Mouse (Mus musculus) forebrain, embryonic 13.5 days (tissue): ENCODE measurements around the gene Rint1. TPM values are rescaled to one million over a fixed set of nuclear protein-coding genes. Genes with fewer than 3 reads are reported as not detected.
A peak's percentile ranks its signal among the peaks of the same experiment; 100 is the strongest.

Experiments
- ATAC-seq: fragments of 200-750 bp; cut with Nextera tagmentation; 2 replicates; pipeline ENCODE4 v1.8.0; 2017
- H3K27ac ChIP-seq: fragments of 300-500 bp; sonication (generic); 2 replicates; pipeline ENCODE4 v1.5.1; 2015; ENCODE audit warnings: inconsistent platforms, mild to moderate bottlenecking, moderate library complexity
- H3K27me3 ChIP-seq: fragments of 300-500 bp; sonication (generic); 2 replicates; pipeline ENCODE4 v1.6.1; 2015; ENCODE audit warnings: mild to moderate bottlenecking, inconsistent platforms
- H3K36me3 ChIP-seq: fragments of 300-500 bp; sonication (generic); 2 replicates; pipeline ENCODE4 v1.6.1; 2015; ENCODE audit warnings: mild to moderate bottlenecking, inconsistent platforms; ENCODE audit not compliant: poor library complexity, severe bottlenecking
- H3K4me1 ChIP-seq: fragments of 300-500 bp; sonication (generic); 2 replicates; pipeline ENCODE4 v1.6.1; 2015; ENCODE audit warnings: inconsistent platforms
- H3K4me2 ChIP-seq: fragments of 300-500 bp; sonication (generic); 2 replicates; pipeline ENCODE4 v1.6.1; 2015; ENCODE audit warnings: inconsistent platforms, mild to moderate bottlenecking, moderate library complexity
- H3K4me3 ChIP-seq: fragments of 300-500 bp; sonication (generic); 2 replicates; pipeline ENCODE4 v1.5.1; 2015; ENCODE audit warnings: mild to moderate bottlenecking, inconsistent platforms
- H3K9ac ChIP-seq: fragments of 300-500 bp; sonication (generic); 2 replicates; pipeline ENCODE4 v1.6.1; 2015; ENCODE audit warnings: mild to moderate bottlenecking, inconsistent platforms
- H3K9me3 ChIP-seq: fragments of 300-500 bp; sonication (generic); replicated peaks from 2 replicates; pipeline ENCODE4 v1.6.1; 2016; ENCODE audit warnings: inconsistent platforms
- WGBS: fragments of 180-500 bp; shearing (Covaris S2); methylation state at CpG from one replicate; pipeline ENCODE4 v1.1.7; 2015; 5-methylcytosine and 5-hydroxymethylcytosine counted together
- polyA plus RNA-seq: library from polyadenylated mRNA; unstranded; fragments of >200 nt; fragmentation: Nextera tagmentation; extraction: Ambion mirVana; gene quantifications from 2 replicates; pipeline ENCODE4 v1.2.1, GENCODE M21; 2015

Gene Rint1
- polyA plus RNA-seq, 1 experiment from 2014 or later = 34.8 TPM

DNA sequence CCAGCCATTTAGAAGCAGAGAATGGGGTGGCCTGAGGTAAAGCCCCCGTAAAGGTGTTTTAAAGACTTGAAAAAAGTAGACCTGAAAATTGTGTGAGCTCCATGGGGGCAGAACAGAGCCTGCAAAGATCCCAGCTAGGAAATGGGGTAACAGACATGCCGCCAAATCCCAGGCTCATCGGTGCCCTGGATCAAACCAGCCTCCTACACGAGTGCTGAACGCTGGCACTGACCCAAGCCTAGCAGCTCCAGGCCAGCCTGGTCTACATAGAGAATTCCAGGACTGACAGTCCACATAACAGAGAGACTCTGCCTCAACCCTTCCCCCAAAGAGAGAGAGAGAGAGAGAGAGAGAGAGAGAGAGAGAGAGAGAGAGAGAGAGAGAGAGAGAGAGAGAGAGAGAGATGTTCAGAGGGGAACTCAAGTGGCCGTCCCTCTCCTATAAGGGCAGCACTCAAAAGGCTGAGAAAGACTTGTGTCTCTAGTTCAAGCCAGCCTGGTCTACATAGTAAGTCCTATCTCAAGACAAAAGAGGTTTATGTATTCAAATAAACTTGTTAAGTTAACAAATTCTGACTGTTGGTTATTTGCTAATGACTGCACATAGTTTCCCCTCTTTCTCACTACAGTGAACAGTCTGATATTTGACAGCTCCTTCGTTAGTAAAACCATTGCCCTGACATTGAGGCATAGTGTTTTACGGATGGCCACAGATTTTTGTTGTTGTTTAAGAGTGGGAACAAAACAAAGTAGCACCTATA lies 5.3 kb upstream of the Rint1 start:
- H3K36me3 ChIP-seq = peaks cover 4% of the 10 kb centered on the region; the same call in 1 of the 2 replicates
- peaks cover 20% of the 10 kb centered on the region for H3K4me1 ChIP-seq
- ATAC-seq = no peak
- H3K27me3 ChIP-seq = no peaks in the 10 kb centered on the region
- H3K27ac ChIP-seq = no peak overlapping the region
- 46% methylated on average over 8 of the region's 8 CpGs for WGBS
- peak overlapping the region; percentile 89 for H3K4me3 ChIP-seq
- H3K4me2 ChIP-seq = peak overlapping the region; percentile 84
- peak overlapping the region; percentile 81 for H3K9ac ChIP-seq
- H3K9me3 ChIP-seq = no peaks in the 10 kb centered on the region; the same call in 1 of the 2 replicates

DNA sequence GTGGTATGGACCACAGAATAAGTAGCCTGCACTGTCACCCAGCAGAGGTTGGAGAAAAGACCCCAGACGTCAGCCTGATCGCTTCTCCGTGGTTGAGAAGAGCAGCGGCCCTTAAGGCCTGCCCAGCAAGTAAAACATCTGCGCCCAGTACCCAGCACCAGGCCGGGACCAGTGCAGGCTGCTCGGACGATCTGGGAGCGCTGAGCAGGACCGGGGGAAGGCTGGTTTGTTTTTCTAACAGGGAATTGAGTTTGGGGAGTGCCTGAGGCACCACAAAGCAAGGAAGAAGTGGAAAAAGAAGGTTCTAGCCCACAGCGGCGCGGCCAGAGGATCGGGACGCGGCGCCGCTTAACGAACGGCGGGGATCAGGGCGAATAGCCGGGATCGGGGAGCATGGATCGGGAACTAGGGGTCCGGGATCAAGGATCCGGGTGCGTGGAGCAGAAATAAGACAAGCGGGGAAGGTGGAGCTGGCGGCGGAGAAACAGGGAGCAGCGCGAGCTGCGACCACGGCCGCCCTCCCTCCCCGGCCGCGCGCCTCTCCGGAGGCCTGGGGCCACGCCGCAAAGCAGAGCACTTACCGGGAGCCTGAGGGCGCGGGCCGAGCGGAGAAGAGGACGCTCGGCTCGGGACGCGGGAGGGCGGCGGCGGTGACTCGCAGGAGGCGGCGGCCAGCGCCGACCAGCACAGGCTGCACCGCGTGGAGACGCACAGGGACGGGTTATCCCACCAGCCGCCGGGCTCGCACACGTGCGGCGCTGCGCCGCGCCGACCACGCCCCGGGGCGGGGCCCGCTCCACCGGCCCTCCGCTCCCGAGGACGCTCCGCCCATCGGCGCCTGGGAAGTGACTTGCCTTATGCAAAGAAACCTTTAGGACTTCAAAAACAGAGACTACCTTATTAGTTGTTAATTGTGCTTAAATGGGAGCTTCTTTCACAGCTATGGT lies 4.3 kb upstream of the Rint1 start, which contains the start of gene Pus7:
Gene Pus7 (minus strand): TSS at position 781 of the 947 bp plus-strand sequence.
- Histone ChIP-seq H3K36me3 (no peaks in the 10 kb centered on the region), H3K9me3 (no peaks in the 10 kb centered on the region; the same call in 1 of the 2 replicates), H3K9ac (peak within 1 kb of the TSS; percentile 81), H3K27me3 (no peaks in the 10 kb centered on the region), H3K4me1 (peaks cover 23% of the 10 kb centered on the region), H3K27ac (no peak within 1 kb of the TSS), H3K4me2 (peak within 1 kb of the TSS; percentile 84), H3K4me3 (peak within 1 kb of the TSS; percentile 89)
- ATAC-seq = peak; percentile 95
- under 1% methylated on average over 82 of the region's 86 CpGs for WGBS

DNA sequence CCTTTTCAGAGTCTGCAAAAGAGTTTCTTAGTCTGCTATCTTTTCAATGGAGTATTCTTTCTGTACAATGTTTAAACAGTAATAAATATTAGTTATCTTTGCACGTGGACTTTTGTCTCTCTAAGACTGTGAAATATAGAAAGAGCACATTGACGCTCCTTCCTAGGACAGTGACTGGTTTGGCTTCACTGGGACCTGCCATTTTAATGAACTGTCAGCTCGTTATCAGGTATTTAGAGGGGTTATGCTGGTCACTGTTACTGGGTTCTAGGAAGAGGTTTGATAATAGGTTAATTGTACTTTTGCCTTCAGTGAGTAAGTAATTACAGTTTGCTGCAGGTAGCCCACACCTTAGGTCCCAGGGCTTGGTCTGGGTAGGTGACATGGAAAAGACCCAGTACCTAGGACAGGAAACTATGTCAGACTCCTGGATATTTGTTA lies 899 bp downstream of the Rint1 start:
- ATAC-seq = no peak
- H3K27ac ChIP-seq = no peak overlapping the region
- H3K4me2 ChIP-seq = peak overlapping the region; percentile 97
- peak overlapping the region; percentile 88 for H3K9ac ChIP-seq
- WGBS = 46% methylated on average over 3 of the region's 3 CpGs
- peak overlapping the region; percentile 95 for H3K4me3 ChIP-seq
- H3K36me3 ChIP-seq = peaks cover 10% of the 10 kb centered on the region; the same call in 1 of the 2 replicates
- H3K4me1 ChIP-seq = peaks cover 11% of the 10 kb centered on the region
- no peaks in the 10 kb centered on the region; the same call in 1 of the 2 replicates for H3K9me3 ChIP-seq
- no peaks in the 10 kb centered on the region for H3K27me3 ChIP-seq

DNA sequence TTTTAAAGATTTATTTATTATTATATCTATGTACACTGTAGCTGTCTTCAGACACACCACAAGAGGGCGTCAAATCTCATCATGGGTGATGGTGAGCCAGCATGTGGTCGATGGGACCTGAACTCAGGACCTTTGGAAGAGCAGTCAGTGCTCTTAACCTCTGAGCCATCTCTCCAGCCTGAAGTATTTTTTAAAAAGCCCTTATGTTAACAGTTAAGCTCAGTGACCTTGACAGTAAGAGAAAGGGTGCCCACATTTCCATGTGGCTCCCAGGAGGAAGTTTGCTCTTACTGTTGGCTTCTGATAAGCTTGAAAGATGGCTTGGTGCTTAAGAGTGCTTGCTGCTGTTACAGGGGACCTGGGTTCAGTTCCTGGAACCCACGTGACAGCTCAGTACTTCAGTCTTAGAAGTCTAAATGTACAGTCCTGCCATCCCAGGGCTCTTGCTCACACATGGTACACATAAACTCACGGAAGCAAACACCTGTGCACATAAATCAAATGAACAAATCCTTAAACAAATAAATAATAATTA lies 1.6 kb downstream of the Rint1 start:
- Histone ChIP-seq H3K36me3 (peaks cover 13% of the 10 kb centered on the region; the same call in 1 of the 2 replicates), H3K27me3 (no peaks in the 10 kb centered on the region), H3K4me2 (no peak overlapping the region), H3K9ac (no peak overlapping the region), H3K4me3 (peak overlapping the region; percentile 95; the same call in 1 of the 2 replicates), H3K4me1 (peaks cover 9% of the 10 kb centered on the region), H3K27ac (no peak overlapping the region), H3K9me3 (no peaks in the 10 kb centered on the region; the same call in 1 of the 2 replicates)
- ATAC-seq = no peak
- 89% methylated on average over 4 of the region's 4 CpGs for WGBS

DNA sequence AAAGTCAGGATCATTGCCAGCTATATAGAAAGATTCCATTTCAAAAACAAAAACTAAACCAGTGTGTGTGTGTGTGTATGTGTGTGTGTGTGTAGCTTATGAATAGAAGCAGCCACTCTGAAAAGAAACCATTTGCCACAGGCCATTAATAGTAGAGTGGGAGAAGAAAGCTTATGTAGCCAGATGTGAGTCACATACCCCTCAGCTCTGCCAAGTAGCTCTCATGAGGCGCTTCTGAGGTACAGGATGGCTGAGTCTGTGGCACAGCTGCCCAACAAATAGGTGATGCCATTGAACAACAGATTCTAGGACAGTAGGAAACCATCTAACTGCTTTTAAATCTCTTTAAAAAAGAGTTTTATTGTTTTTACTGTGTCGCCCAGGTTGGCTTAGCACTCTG lies 5.2 kb downstream of the Rint1 start:
- H3K9ac ChIP-seq = no peak overlapping the region
- H3K36me3 ChIP-seq = peaks cover 35% of the 10 kb centered on the region
- H3K27me3 ChIP-seq = no peaks in the 10 kb centered on the region
- H3K4me1 ChIP-seq = peaks cover 9% of the 10 kb centered on the region
- no peak overlapping the region for H3K4me3 ChIP-seq
- H3K4me2 ChIP-seq = no peak overlapping the region
- ATAC-seq = no peak
- no peaks in the 10 kb centered on the region for H3K9me3 ChIP-seq
- 89% methylated on average over 2 of the region's 2 CpGs for WGBS
- no peak overlapping the region for H3K27ac ChIP-seq

GRCm38 (mm10) chr5:23814841-23815240 lies 27.3 kb downstream of the Rint1 start:
- no peak overlapping the region for H3K4me3 ChIP-seq
- no peak overlapping the region for H3K27ac ChIP-seq
- no peaks in the 10 kb centered on the region for H3K4me1 ChIP-seq
- no peak overlapping the region for H3K9ac ChIP-seq
- no peak for ATAC-seq
- no peaks in the 10 kb centered on the region for H3K9me3 ChIP-seq
- H3K36me3 ChIP-seq = peaks cover 85% of the 10 kb centered on the region
- no peaks in the 10 kb centered on the region for H3K27me3 ChIP-seq
- H3K4me2 ChIP-seq = no peak overlapping the region
- WGBS = 61% methylated on average over 5 of the region's 5 CpGs

DNA sequence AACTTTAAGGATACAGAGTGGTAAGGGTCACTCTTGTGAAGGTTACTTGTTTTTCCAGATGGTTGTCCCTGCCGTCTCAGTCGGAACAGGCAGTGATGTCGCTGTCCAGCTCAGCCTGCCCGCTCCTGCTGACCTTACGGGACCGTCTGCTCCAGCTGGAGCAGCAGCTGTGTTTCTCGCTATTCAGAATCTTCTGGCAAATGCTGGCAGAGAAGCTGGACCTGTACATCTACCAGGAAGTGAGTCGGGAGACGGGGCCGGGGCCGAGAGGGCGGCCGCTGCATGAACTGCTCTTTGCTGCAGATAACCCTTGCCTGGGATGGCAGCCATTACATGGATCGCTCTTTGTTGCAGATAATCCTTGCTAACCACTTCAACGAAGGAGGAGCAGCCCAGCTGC lies 29.2 kb downstream of the Rint1 start:
- no peaks in the 10 kb centered on the region for H3K9me3 ChIP-seq
- H3K36me3 ChIP-seq = peaks cover 74% of the 10 kb centered on the region

DNA sequence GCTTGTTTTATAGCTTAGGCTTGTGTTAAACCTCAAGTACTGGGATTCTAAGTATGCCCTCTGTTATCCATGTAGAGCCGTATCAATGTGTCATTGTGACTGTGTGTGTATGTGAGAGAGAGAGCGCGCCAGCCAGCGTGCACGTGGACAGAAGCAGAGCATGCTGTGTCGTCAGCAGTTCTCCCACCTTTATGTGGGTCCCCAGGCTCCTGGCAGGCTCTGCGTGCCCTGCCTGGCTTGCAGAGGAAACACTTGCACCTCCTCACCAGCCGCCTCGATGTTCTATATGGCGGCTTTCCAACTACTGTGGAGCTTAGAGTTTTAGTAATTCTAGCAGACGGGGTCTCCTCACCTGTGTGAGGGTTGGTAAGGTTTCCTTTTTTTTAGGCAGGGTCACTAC lies 34.8 kb downstream of the Rint1 start:
- no peaks in the 10 kb centered on the region for H3K27me3 ChIP-seq
- no peaks in the 10 kb centered on the region for H3K9me3 ChIP-seq
- H3K4me2 ChIP-seq = no peak overlapping the region
- no peak overlapping the region for H3K9ac ChIP-seq
- ATAC-seq = no peak
- H3K27ac ChIP-seq = no peak overlapping the region
- H3K4me1 ChIP-seq = no peaks in the 10 kb centered on the region
- H3K36me3 ChIP-seq = peaks cover 23% of the 10 kb centered on the region
- 73% methylated on average over 11 of the region's 11 CpGs for WGBS
- H3K4me3 ChIP-seq = no peak overlapping the region

More for the DNA sequence above, 29.2 kb downstream of the Rint1 start:
- 95% methylated on average over 15 of the region's 15 CpGs for WGBS
- no peak overlapping the region for H3K4me2 ChIP-seq
- H3K9ac ChIP-seq = no peak overlapping the region
- no peak overlapping the region for H3K27ac ChIP-seq
- no peak for ATAC-seq
- no peaks in the 10 kb centered on the region for H3K27me3 ChIP-seq
- H3K4me1 ChIP-seq = no peaks in the 10 kb centered on the region
- no peak overlapping the region for H3K4me3 ChIP-seq

DNA sequence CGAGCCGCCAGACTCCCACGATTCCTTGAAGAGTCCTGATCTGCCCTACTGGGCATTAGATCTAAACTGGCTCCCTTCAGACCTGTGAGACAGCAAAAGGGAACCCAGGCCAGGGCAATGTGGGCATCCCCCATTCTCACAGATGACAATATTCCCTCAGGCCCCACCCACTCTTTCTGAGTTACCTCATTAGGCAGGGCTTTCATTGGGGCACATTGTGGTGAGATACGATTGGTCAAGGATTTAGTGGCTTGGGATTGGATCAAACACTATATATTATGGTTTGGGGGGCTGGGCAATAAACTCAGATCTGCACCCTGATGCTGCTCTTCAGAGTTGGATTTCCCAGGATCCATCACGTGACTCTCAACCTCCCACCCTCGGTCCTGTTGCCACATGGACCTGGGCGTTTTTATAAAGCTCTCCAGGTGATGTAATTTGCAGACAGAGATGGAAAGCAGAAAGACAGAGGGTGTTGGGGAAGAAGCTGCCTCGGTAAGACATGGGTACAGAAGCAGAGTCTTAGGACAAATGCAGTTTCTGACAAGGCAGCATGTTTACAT lies 36.7 kb downstream of the Rint1 start:
- Histone ChIP-seq H3K27ac (no peak overlapping the region), H3K4me1 (no peaks in the 10 kb centered on the region), H3K4me2 (no peak overlapping the region), H3K9me3 (no peaks in the 10 kb centered on the region), H3K36me3 (peaks cover 12% of the 10 kb centered on the region), H3K9ac (no peak overlapping the region), H3K27me3 (peaks cover 3% of the 10 kb centered on the region; the same call in 1 of the 2 replicates), H3K4me3 (no peak overlapping the region)
- 80% methylated on average over 8 of the region's 8 CpGs for WGBS
- no peak for ATAC-seq

GRCm38 (mm10) chr5:23826321-23827004 lies 39.0 kb downstream of the Rint1 start:
- H3K27ac ChIP-seq = no peak overlapping the region
- H3K27me3 ChIP-seq = peaks cover 13% of the 10 kb centered on the region
- H3K9me3 ChIP-seq = no peaks in the 10 kb centered on the region
- H3K4me2 ChIP-seq = no peak overlapping the region
- no peak overlapping the region for H3K9ac ChIP-seq
- no peak for ATAC-seq
- H3K4me3 ChIP-seq = no peak overlapping the region
- WGBS = 33% methylated on average over 11 of the region's 11 CpGs
- H3K36me3 ChIP-seq = no peaks in the 10 kb centered on the region
- no peaks in the 10 kb centered on the region for H3K4me1 ChIP-seq
